Mouse (Mus musculus) ZHBTc4 (cell line): ENCODE measurements around the gene Psmd9.
"Not testable (repeated sequence)": the region's sequence is repeated elsewhere in the genome, so short reads cannot be mapped to it uniquely, and the experiment has no call there.

Experiments used
- DNase-seq: peaks from one replicate; pipeline ENCODE4 v3.0.0-alpha.2; 2011; ENCODE audit warnings: low read depth, low spot score

The Psmd9 gene

GRCm38 (mm10) chr5:123191427-123191826 is 22.2 kb downstream of the Psmd9 start:
- no peak for DNase-seq

GRCm38 (mm10) chr5:123192606-123193150 is 23.5 kb downstream of the Psmd9 start:
- peak; percentile 29 for DNase-seq

GRCm38 (mm10) chr5:123193436-123193835 is 24.2 kb downstream of the Psmd9 start:
- no peak for DNase-seq

GRCm38 (mm10) chr5:123194856-123195255 is 25.6 kb downstream of the Psmd9 start:
- DNase-seq = no peak

- no peak for DNase-seq
These were observed 26.3 kb downstream of the Psmd9 start for GRCm38 (mm10) chr5:123195500-123196000.

- no peak for DNase-seq
These were observed 27.5 kb downstream of the Psmd9 start for GRCm38 (mm10) chr5:123196746-123197145.

GRCm38 (mm10) chr5:123198523-123198922 is 29.3 kb downstream of the Psmd9 start:
- no peak for DNase-seq

GRCm38 (mm10) chr5:123200816-123201522 is 31.8 kb downstream of the Psmd9 start:
- not testable (repeated sequence) for DNase-seq

- DNase-seq = no peak
These were observed 32.3 kb downstream of the Psmd9 start for GRCm38 (mm10) chr5:123201523-123201892.

- DNase-seq = no peak
These were observed 32.8 kb downstream of the Psmd9 start for GRCm38 (mm10) chr5:123201987-123202386.

GRCm38 (mm10) chr5:123202771-123203170 is 33.6 kb downstream of the Psmd9 start:
- not testable (repeated sequence) for DNase-seq

GRCm38 (mm10) chr5:123203591-123203990 is 34.4 kb downstream of the Psmd9 start:
- not testable (repeated sequence) for DNase-seq

- not testable (repeated sequence) for DNase-seq
These were observed 53.3 kb downstream of the Psmd9 start for GRCm38 (mm10) chr5:123222346-123223050.

- DNase-seq = no peak
These were observed 53.8 kb downstream of the Psmd9 start for GRCm38 (mm10) chr5:123223051-123223410.

GRCm38 (mm10) chr5:123223861-123224260 is 54.6 kb downstream of the Psmd9 start:
- DNase-seq = not testable (repeated sequence)

- DNase-seq = no peak
These were observed 57.6 kb downstream of the Psmd9 start for GRCm38 (mm10) chr5:123226851-123227250.

- DNase-seq = peak; percentile 97
These were observed 58.7 kb downstream of the Psmd9 start for GRCm38 (mm10) chr5:123227762-123228523.

GRCm38 (mm10) chr5:123228524-123228922 is 59.3 kb downstream of the Psmd9 start:
- no peak for DNase-seq

- DNase-seq = no peak
These were observed 60.1 kb downstream of the Psmd9 start for GRCm38 (mm10) chr5:123229296-123229695.

- DNase-seq = no peak
These were observed 63.0 kb downstream of the Psmd9 start for GRCm38 (mm10) chr5:123232180-123232579.

- peak; percentile 86 for DNase-seq
These were observed 66.5 kb downstream of the Psmd9 start for GRCm38 (mm10) chr5:123235731-123236130.

- DNase-seq = no peak
These were observed 67.2 kb downstream of the Psmd9 start for GRCm38 (mm10) chr5:123236426-123236825.
